Mouse (Mus musculus) lung, embryonic 16.5 days (tissue): ENCODE results near the gene Polr2m. TPM values are rescaled to one million over a fixed set of nuclear protein-coding genes. Genes with fewer than 3 reads are reported as not detected.
"Not testable (repeated sequence)": the region's sequence is repeated elsewhere in the genome, so short reads cannot be mapped to it uniquely, and the experiment has no call there.

Experiments
- ATAC-seq: fragments of 200-750 bp; cut with Nextera tagmentation; 2 replicates; pipeline ENCODE4 v1.8.0; 2017; ENCODE audit warnings: low read depth, mild to moderate bottlenecking, moderate library complexity
- H3K27ac ChIP-seq: fragments of 300-500 bp; sonication (generic); 2 replicates; pipeline ENCODE4 v1.5.1; 2014; ENCODE audit warnings: mild to moderate bottlenecking, control low read depth, low read length
- H3K27me3 ChIP-seq: fragments of 300-500 bp; sonication (generic); 2 replicates; pipeline ENCODE4 v1.6.1; 2014; ENCODE audit warnings: low read depth, low read length, mixed read lengths; ENCODE audit not compliant: control insufficient read depth, insufficient read depth
- H3K36me3 ChIP-seq: fragments of 300-500 bp; sonication (generic); 2 replicates; pipeline ENCODE4 v1.6.1; 2014; ENCODE audit warnings: low read length; ENCODE audit not compliant: control insufficient read depth, insufficient read depth
- H3K4me1 ChIP-seq: fragments of 300-500 bp; sonication (generic); replicated peaks from 2 replicates; pipeline ENCODE4 v1.6.1; 2014; ENCODE audit warnings: low read length, mixed read lengths; ENCODE audit not compliant: control insufficient read depth, insufficient read depth
- H3K4me2 ChIP-seq: fragments of 300-500 bp; sonication (generic); 2 replicates; pipeline ENCODE4 v1.6.1; 2014; ENCODE audit warnings: low read depth, low read length, control low read depth
- H3K4me3 ChIP-seq: fragments of 300-500 bp; sonication (generic); 2 replicates; pipeline ENCODE4 v1.5.1; 2014; ENCODE audit warnings: mild to moderate bottlenecking, low read length, control low read depth
- H3K9ac ChIP-seq: fragments of 300-500 bp; sonication (generic); 2 replicates; pipeline ENCODE4 v1.6.1; 2014; ENCODE audit warnings: low read length, control low read depth
- H3K9me3 ChIP-seq: fragments of 300-500 bp; sonication (generic); 2 replicates; pipeline ENCODE4 v1.6.1; 2016; ENCODE audit warnings: low read length; ENCODE audit not compliant: control insufficient read depth
- WGBS: fragments of 180-500 bp; shearing (Covaris S2); extraction: QIAGEN DNeasy Blood & Tissue Kit; methylation state at CpG from one replicate; pipeline ENCODE4 v1.1.7; 2014; 5-methylcytosine and 5-hydroxymethylcytosine counted together
- polyA plus RNA-seq: library from polyadenylated mRNA; unstranded; fragments of >200 nt; fragmentation: Nextera tagmentation; extraction: Ambion mirVana; gene quantifications from 2 replicates; pipeline ENCODE4 v1.2.1, GENCODE M21; 2015

Gene Polr2m
- polyA plus RNA-seq, 1 experiment from 2014 or later, result 331 TPM

DNA sequence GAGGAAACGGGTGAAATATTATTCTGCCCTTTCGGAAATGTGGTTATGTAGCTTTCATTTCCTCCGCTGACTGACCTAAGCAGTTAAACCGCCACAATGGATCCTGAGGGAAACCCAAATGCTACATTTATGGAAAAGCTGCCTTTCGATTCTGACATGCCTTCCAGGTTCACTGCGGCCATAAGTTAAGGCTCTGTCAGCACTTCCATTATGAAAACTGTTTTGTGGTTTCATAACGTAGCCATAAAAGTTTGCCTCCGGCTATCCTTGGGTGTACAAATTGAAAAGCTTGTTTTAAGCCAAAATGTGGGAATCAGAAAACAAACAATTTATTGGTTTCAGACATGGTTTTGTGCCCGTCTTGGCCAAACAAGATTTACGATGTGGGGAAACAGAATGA lies 27.2 kb upstream of the Polr2m start:
- H3K9ac ChIP-seq, result no peak overlapping the region

DNA sequence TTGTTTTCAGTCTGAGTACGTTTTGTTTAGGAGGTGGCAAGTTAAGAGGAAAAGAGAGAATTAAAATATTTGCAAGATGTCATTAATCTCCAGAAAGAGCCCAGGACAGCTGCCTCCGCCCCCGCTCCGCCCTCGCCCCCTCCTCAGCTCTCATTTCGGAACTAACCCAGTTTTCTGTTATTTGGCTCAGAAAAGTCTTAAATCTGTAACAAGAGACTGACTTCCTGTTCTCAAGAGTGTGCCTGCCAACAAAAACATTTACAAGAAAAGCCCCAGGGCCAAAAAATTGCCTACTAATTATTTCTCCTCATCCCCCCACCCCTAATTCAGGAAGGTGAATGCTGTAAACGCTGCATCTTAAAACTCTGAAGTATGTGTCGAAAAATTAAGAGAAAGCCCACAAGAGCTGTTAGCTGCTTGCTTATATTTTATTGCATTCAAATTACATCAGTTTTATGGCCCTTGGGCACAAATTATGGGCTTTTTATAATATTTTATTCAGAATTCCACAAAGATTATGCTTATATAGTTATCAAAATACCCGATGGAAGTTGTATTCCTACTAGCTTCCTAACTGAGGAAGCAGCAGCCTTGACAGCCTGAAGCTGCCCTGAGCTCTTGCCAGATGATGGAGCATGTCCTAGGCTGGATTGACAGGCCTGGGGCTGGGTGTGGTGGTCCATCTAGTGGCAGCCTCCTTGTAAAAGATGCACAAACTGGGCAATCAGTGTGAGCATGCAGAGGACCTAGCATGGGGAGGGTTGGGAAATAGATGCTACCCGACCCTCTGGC lies 12.9 kb upstream of the Polr2m start:
- Histone ChIP-seq H3K4me2 (no peak overlapping the region), H3K27me3 (no peaks in the 10 kb centered on the region), H3K27ac (no peak overlapping the region), H3K4me1 (peaks cover 4% of the 10 kb centered on the region), H3K9me3 (no peaks in the 10 kb centered on the region), H3K9ac (no peak overlapping the region), H3K36me3 (no peaks in the 10 kb centered on the region; the same call in 1 of the 2 replicates), H3K4me3 (no peak overlapping the region)
- 45% methylated on average over 10 of the region's 10 CpGs for WGBS
- ATAC-seq, result peak; percentile 65; the same call in 1 of the 2 replicates

More for the DNA sequence above, 27.2 kb upstream of the Polr2m start:
- H3K36me3 ChIP-seq, result no peaks in the 10 kb centered on the region
- H3K27me3 ChIP-seq, result no peaks in the 10 kb centered on the region
- H3K27ac ChIP-seq, result no peak overlapping the region
- no peak for ATAC-seq
- H3K4me1 ChIP-seq, result no peaks in the 10 kb centered on the region
- H3K4me3 ChIP-seq, result no peak overlapping the region
- 62% methylated on average over 10 of the region's 10 CpGs for WGBS
- H3K4me2 ChIP-seq, result no peak overlapping the region
- no peaks in the 10 kb centered on the region for H3K9me3 ChIP-seq

DNA sequence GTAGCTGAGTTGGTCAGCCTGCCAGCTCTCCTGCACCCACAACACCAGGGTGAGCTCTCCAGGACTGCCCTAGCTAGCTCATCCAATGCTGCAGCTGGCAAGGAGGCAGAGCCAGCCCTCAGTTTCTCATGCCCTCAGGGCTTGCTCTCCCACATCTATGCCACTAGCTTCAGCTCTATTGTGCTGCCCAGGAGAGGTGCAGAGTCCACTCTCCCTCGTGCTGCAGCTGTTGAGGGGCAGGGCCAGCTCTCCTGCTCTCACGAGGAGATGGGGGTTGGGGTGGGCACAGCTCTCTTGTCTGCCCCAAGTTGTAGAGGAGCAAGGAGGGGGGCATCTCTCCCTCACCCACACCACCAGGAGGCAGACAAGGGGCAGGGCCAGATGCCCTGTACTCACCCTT lies 10.9 kb upstream of the Polr2m start:
- WGBS, result 24% methylated on average over 2 of the region's 2 CpGs
- Histone ChIP-seq H3K27me3 (no peaks in the 10 kb centered on the region), H3K4me2 (no peak overlapping the region), H3K27ac (no peak overlapping the region), H3K4me1 (peaks cover 4% of the 10 kb centered on the region), H3K9ac (no peak overlapping the region), H3K4me3 (no peak overlapping the region), H3K36me3 (no peaks in the 10 kb centered on the region; the same call in 1 of the 2 replicates), H3K9me3 (no peaks in the 10 kb centered on the region)
- ATAC-seq, result no peak

DNA sequence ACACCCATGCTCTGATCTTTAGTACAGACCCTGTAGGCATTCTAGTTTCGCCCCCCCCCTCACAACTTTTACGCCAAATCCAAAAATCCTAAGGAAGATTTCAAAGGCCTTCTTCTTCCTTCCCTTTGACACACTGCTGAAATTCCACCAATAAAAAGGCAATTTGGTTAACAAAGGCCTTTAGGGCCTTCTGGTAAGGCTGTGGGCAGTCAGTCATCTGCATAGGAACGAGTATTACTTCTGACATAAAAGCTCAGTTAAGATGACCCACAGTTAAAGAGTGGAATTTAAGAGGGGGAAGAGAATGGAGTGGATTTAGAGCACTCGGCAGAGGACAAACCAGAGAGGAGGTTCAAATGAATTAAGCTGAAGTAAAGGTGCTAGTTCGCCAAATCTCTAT lies 8.0 kb upstream of the Polr2m start:
- no peaks in the 10 kb centered on the region for H3K36me3 ChIP-seq
- WGBS, result 75% methylated on average over 5 of the region's 5 CpGs
- H3K27ac ChIP-seq, result no peak overlapping the region
- H3K4me1 ChIP-seq, result no peaks in the 10 kb centered on the region; the same call in 1 of the 2 replicates
- no peak for ATAC-seq
- no peak overlapping the region for H3K9ac ChIP-seq
- H3K27me3 ChIP-seq, result no peaks in the 10 kb centered on the region
- H3K9me3 ChIP-seq, result no peaks in the 10 kb centered on the region
- no peak overlapping the region for H3K4me2 ChIP-seq
- H3K4me3 ChIP-seq, result no peak overlapping the region

DNA sequence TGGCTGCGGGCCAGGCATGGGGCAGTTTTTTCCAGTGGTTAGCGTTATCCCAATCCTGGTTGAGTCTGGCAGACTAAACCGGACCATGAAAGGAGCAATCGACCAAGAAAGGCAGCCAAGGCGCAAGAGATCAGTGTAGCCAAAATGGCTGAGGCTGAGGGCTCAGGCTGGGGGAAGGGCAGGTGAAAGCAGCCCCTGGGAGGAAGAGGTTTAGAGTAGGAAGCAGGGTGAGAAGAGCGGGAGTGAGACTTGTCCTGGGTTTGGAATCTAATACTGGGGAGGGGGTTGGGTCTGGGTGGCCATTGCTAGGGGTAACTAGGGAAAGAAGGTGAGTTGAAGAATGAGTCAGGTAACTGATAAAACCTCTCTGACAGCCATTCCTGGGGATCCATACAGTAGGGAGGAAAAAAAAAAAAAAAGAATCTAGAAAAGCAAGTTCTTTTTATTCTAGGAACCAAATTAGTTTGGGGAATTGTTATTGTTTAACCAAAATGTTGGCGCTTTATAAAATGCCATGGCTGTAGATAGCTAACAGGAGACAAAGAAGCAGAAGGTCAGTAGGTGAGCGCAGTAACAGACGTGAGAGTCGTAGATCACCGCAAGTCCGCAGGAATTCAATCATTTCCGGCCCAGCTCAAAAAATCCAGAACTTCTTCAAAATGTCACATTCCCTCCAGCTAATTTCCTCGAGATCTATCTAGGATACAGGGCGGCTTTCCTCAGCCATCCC lies 6.7 kb upstream of the Polr2m start:
- Histone ChIP-seq H3K4me2 (no peak overlapping the region), H3K4me3 (no peak overlapping the region), H3K9ac (no peak overlapping the region), H3K9me3 (no peaks in the 10 kb centered on the region), H3K36me3 (no peaks in the 10 kb centered on the region), H3K27me3 (no peaks in the 10 kb centered on the region), H3K4me1 (no peaks in the 10 kb centered on the region), H3K27ac (no peak overlapping the region)
- 57% methylated on average over 15 of the region's 15 CpGs for WGBS
- ATAC-seq, result no peak

DNA sequence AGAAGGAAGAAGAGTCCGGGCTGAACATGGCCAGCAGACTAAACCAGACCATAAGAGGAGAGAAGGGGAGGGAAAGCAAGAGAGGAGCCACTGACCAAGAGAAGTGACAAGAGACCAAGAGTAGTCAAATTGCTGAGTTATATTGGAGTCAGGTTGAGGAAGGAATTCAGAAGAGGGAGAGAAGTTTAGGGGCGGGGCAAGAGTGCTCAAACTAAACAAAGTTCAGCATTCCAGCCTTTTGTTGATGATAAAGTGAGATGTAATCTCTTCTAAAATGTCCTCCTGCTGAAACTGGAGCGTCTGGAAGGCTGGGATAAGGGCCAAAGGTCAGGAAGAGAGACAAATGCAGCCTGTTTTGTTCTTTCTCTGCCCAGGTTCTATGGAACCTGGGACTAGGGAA lies 4.3 kb upstream of the Polr2m start:
- 22% methylated on average over 3 of the region's 3 CpGs for WGBS

DNA sequence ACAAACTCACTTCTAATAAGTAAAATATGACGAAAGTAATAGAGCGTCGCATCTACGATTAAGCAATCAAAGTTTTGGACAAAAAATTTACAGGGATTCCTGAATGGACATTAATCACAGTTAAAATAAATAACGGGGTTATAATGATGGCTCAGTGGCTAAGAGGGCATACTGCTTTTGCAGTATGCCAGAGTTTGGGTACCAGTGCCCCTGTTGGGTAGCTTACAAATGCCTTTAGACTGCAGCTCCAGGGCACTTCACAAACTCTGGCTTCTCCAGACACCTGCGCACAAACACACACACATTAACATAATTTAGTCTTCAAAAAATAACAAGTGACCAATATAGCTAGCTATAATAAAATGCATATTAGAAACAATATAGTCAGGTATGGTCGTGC lies 392 bp upstream of the Polr2m start:
- peaks cover 9% of the 10 kb centered on the region for H3K4me1 ChIP-seq
- no peaks in the 10 kb centered on the region for H3K9me3 ChIP-seq
- peak overlapping the region; percentile 100 for H3K9ac ChIP-seq
- no peaks in the 10 kb centered on the region for H3K27me3 ChIP-seq
- peak overlapping the region; percentile 43 for H3K4me2 ChIP-seq
- WGBS, result 35% methylated on average over 7 of the region's 7 CpGs
- peaks cover 23% of the 10 kb centered on the region for H3K36me3 ChIP-seq
- ATAC-seq, result no peak
- no peak overlapping the region for H3K27ac ChIP-seq
- peak overlapping the region; percentile 91 for H3K4me3 ChIP-seq

More for the DNA sequence above, 4.3 kb upstream of the Polr2m start:
- no peak overlapping the region for H3K4me2 ChIP-seq
- no peaks in the 10 kb centered on the region for H3K36me3 ChIP-seq
- no peak overlapping the region for H3K4me3 ChIP-seq
- no peaks in the 10 kb centered on the region for H3K27me3 ChIP-seq
- no peak overlapping the region for H3K27ac ChIP-seq
- no peaks in the 10 kb centered on the region for H3K9me3 ChIP-seq
- H3K9ac ChIP-seq, result no peak overlapping the region
- ATAC-seq, result no peak
- peaks cover 2% of the 10 kb centered on the region; the same call in 1 of the 2 replicates for H3K4me1 ChIP-seq

DNA sequence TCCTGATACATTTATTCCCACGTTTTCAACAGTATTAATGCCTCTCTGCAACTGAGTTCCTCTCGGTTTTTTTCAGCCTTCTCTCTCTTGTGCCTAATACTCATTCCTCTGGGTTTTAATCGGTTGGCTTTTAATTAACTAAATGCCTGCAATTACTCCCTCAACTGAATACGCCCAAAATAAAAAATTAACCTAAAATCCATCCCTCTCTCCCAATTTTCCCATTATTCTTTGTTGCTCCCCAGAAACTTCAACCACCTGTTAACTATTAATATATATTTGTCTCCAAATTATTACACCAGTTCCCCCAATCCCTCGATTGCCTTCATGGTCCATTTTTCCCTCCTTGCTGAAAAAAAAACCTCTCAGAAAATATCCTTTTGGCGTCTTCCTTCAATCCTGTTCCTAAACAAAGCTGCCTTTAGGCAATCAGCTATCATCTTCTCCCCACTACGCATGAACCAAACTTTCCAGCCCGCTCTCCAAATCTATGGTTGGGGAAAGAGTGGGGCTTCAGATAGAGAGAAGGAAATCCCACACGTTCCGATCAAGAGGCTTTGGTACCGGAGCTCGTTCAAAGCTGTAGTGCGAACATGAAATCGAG lies 762 bp downstream of the Polr2m start:
- 1% methylated on average over 14 of the region's 14 CpGs for WGBS

DNA sequence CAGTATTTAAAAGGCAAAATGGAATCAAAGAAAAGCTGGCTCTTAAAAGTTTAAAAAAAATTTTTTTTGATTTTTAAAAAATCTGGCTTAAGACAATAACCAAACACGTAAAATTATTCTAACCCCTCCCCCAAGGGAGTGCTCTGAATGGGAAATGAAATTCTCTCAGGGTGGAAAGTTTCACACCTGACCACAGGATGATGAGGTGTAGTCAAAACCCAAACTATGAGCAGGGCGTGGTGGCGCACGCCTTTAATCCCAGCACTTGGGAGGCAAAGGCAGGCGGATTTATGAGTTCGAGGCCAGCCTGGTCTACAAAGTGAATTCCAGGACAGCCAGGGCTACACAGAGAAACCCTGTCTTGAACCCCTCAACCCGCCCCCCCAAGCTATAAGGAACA lies 1.9 kb downstream of the Polr2m start:
- not testable (repeated sequence) for ATAC-seq, H3K4me3 ChIP-seq, H3K9ac ChIP-seq, H3K27me3 ChIP-seq, H3K9me3 ChIP-seq, H3K27ac ChIP-seq, H3K4me1 ChIP-seq
- H3K36me3 ChIP-seq, result peaks cover 45% of the 10 kb centered on the region
- H3K4me2 ChIP-seq, result peak overlapping the region; percentile 54
- 72% methylated on average over 7 of the region's 7 CpGs for WGBS

More for the DNA sequence above, 762 bp downstream of the Polr2m start:
- no peaks in the 10 kb centered on the region for H3K27me3 ChIP-seq
- ATAC-seq, result no peak
- H3K9ac ChIP-seq, result peak overlapping the region; percentile 100
- peak overlapping the region; percentile 91 for H3K4me3 ChIP-seq
- peak overlapping the region; percentile 90 for H3K27ac ChIP-seq
- H3K4me2 ChIP-seq, result peak overlapping the region; percentile 54
- no peaks in the 10 kb centered on the region for H3K9me3 ChIP-seq
- H3K4me1 ChIP-seq, result peaks cover 9% of the 10 kb centered on the region
- H3K36me3 ChIP-seq, result peaks cover 34% of the 10 kb centered on the region
